Mouse (Mus musculus) CH12.LX (cell line): ENCODE results near the gene Arpc3. TPM values are rescaled to one million over a fixed set of nuclear protein-coding genes. Genes with fewer than 3 reads are reported as not detected.

Source experiments
- DNase-seq: peaks from one replicate; pipeline ENCODE4 v3.0.0-alpha.2; 2013; ENCODE audit errors: extremely low read depth
- H3K27ac ChIP-seq: 2 replicates; pipeline ENCODE4 v1.5.1; 2012; ENCODE audit warnings: low read depth, mild to moderate bottlenecking, control low read depth, moderate library complexity; ENCODE audit not compliant: insufficient read depth
- H3K27me3 ChIP-seq: replicated peaks from 2 replicates; pipeline ENCODE3; 2012; ENCODE audit warnings: inconsistent platforms
- H3K36me3 ChIP-seq, 2 experiments: replicated peaks in 1 of 2; 2 replicates each; pipeline versions ENCODE3 to v1.6.1; 2012; ENCODE audit warnings: inconsistent platforms in 1 of 2, low read length in 1 of 2, mild to moderate bottlenecking in 1 of 2, mixed read lengths in 1 of 2, moderate library complexity in 1 of 2; ENCODE audit not compliant: control insufficient read depth in 1 of 2, insufficient read depth in 1 of 2
- H3K4me1 ChIP-seq, 2 experiments: 2 replicates each; pipeline ENCODE4 v1.6.1; 2012; ENCODE audit warnings: inconsistent platforms in 1 of 2, moderate library complexity in 1 of 2; ENCODE audit not compliant: insufficient read depth in 2 of 2, control insufficient read depth in 1 of 2
- H3K4me2 ChIP-seq: 2 replicates; pipeline ENCODE4 v1.6.1; 2012; ENCODE audit warnings: low read depth, mild to moderate bottlenecking, control low read depth; ENCODE audit not compliant: poor library complexity, insufficient read depth, severe bottlenecking
- H3K4me3 ChIP-seq, 3 experiments: fragments of 150-350 bp in 1 of 3; sonication (generic) in 1 of 3; replicated peaks in 1 of 3; 2 replicates each; pipeline versions ENCODE3 to v1.5.1; 2011 to 2012; ENCODE audit warnings: low read depth in 2 of 3, low read length in 2 of 3, mild to moderate bottlenecking in 2 of 3, moderate library complexity in 2 of 3, control low read depth in 1 of 3, improper control_type of control experiment in 1 of 3, inconsistent platforms in 1 of 3, mixed read lengths in 1 of 3; ENCODE audit not compliant: poor library complexity in 1 of 3
- H3K79me2 ChIP-seq: replicated peaks from 2 replicates; pipeline ENCODE4 v1.6.1; 2012; ENCODE audit warnings: mild to moderate bottlenecking, moderate library complexity; ENCODE audit not compliant: control insufficient read depth, poor library complexity, insufficient read depth, severe bottlenecking; ENCODE audit errors: extremely low read depth
- H3K9ac ChIP-seq: 2 replicates; pipeline ENCODE4 v1.6.1; 2012; ENCODE audit warnings: low read depth, mild to moderate bottlenecking, control low read depth, moderate library complexity; ENCODE audit not compliant: insufficient read depth
- H3K9me3 ChIP-seq: replicated peaks from 2 replicates; pipeline ENCODE3; 2012; ENCODE audit warnings: low read length, inconsistent platforms, mixed read lengths
- BHLHE40 ChIP-seq: IDR thresholded peaks from 2 replicates; pipeline ENCODE4 v1.6.1; 2011; ENCODE audit warnings: mild to moderate bottlenecking, low read depth, low read length, improper control_type of control experiment
- CHD1 ChIP-seq: IDR thresholded peaks from 2 replicates; pipeline ENCODE4 v1.6.1; 2012; ENCODE audit warnings: low read depth, low read length, improper control_type of control experiment, inconsistent platforms
- CHD2 ChIP-seq: IDR thresholded peaks from 2 replicates; pipeline ENCODE4 v1.6.1; 2011; ENCODE audit warnings: low read length, improper control_type of control experiment
- CTCF ChIP-seq, 2 experiments: IDR thresholded peaks in 1 of 2; conservative IDR thresholded peaks in 1 of 2; 2 replicates each; pipeline ENCODE4 v1.5.1; 2011 to 2012; ENCODE audit warnings: low read depth in 2 of 2, low read length in 2 of 2, improper control_type of control experiment in 1 of 2, inconsistent platforms in 1 of 2, mild to moderate bottlenecking in 1 of 2, moderate library complexity in 1 of 2
- E2F4 ChIP-seq: IDR thresholded peaks from 2 replicates; pipeline ENCODE4 v1.6.1; 2011; ENCODE audit warnings: low read depth, low read length, improper control_type of control experiment; ENCODE audit not compliant: insufficient replicate concordance
- ELF1 ChIP-seq: IDR thresholded peaks from 2 replicates; pipeline ENCODE4 v1.6.1; 2014; ENCODE audit warnings: low read depth, mild to moderate bottlenecking, inconsistent platforms, low read length, improper control_type of control experiment
- EP300 ChIP-seq: IDR thresholded peaks from 2 replicates; pipeline ENCODE4 v1.6.1; 2011; ENCODE audit warnings: low read length, improper control_type of control experiment
- ETS1 ChIP-seq: conservative IDR thresholded peaks from 2 replicates; pipeline ENCODE4 v1.6.1; 2012; ENCODE audit warnings: low read depth, mild to moderate bottlenecking, inconsistent platforms, low read length, improper control_type of control experiment, moderate library complexity
- GABPA ChIP-seq: IDR thresholded peaks from 2 replicates; pipeline ENCODE4 v1.6.1; 2012; ENCODE audit warnings: low read depth, low read length, improper control_type of control experiment, inconsistent platforms; ENCODE audit not compliant: insufficient replicate concordance
- HCFC1 ChIP-seq: IDR thresholded peaks from 2 replicates; pipeline ENCODE4 v1.6.1; 2012; ENCODE audit warnings: low read depth, mild to moderate bottlenecking, inconsistent platforms, low read length, improper control_type of control experiment
- IRF4 ChIP-seq: IDR thresholded peaks from 2 replicates; pipeline ENCODE4 v1.6.1; 2014; ENCODE audit warnings: low read depth, mild to moderate bottlenecking, inconsistent platforms, low read length, improper control_type of control experiment
- JUN ChIP-seq: IDR thresholded peaks from 2 replicates; pipeline ENCODE4 v1.6.1; 2011; ENCODE audit warnings: low read depth, mild to moderate bottlenecking, low read length, improper control_type of control experiment, moderate library complexity; ENCODE audit not compliant: insufficient read depth
- JUND ChIP-seq: conservative IDR thresholded peaks from 2 replicates; pipeline ENCODE4 v1.6.1; 2011; ENCODE audit warnings: low read depth, low read length, improper control_type of control experiment
- KAT2A ChIP-seq: IDR thresholded peaks from 2 replicates; pipeline ENCODE4 v1.6.1; 2012; ENCODE audit warnings: low read length, improper control_type of control experiment, inconsistent platforms; ENCODE audit not compliant: insufficient replicate concordance
- MAFK ChIP-seq: IDR thresholded peaks from 2 replicates; pipeline ENCODE4 v1.6.1; 2011; ENCODE audit warnings: low read length, improper control_type of control experiment; ENCODE audit not compliant: insufficient replicate concordance
- MAX ChIP-seq: IDR thresholded peaks from 2 replicates; pipeline ENCODE4 v1.6.1; 2011; ENCODE audit warnings: low read length, improper control_type of control experiment
- MAZ ChIP-seq: IDR thresholded peaks from 2 replicates; pipeline ENCODE4 v1.6.1; 2012; ENCODE audit warnings: low read depth, mild to moderate bottlenecking, inconsistent platforms, low read length, improper control_type of control experiment, moderate library complexity
- MEF2A ChIP-seq: IDR thresholded peaks from 2 replicates; pipeline ENCODE4 v1.6.1; 2014; ENCODE audit warnings: low read depth, mild to moderate bottlenecking, inconsistent platforms, low read length, improper control_type of control experiment, borderline replicate concordance
- MXI1 ChIP-seq: IDR thresholded peaks from 2 replicates; pipeline ENCODE4 v1.6.1; 2011; ENCODE audit warnings: mild to moderate bottlenecking, low read depth, low read length, improper control_type of control experiment
- MYC ChIP-seq: IDR thresholded peaks from 2 replicates; pipeline ENCODE4 v1.6.1; 2011; ENCODE audit warnings: low read depth, mild to moderate bottlenecking, improper control_type of control experiment, low read length
- NELFE ChIP-seq: IDR thresholded peaks from 2 replicates; pipeline ENCODE4 v1.6.1; 2011; ENCODE audit warnings: low read depth, low read length, improper control_type of control experiment
- NRF1 ChIP-seq: IDR thresholded peaks from 2 replicates; pipeline ENCODE4 v1.6.1; 2014; ENCODE audit warnings: low read depth, mild to moderate bottlenecking, inconsistent platforms, low read length, improper control_type of control experiment, moderate library complexity
- PAX5 ChIP-seq: IDR thresholded peaks from 2 replicates; pipeline ENCODE4 v1.6.1; 2012; ENCODE audit warnings: low read length, inconsistent platforms, mixed read lengths
- POLR2A ChIP-seq: IDR thresholded peaks from 2 replicates; pipeline ENCODE4 v1.6.1; 2011; ENCODE audit warnings: low read depth, mild to moderate bottlenecking, improper control_type of control experiment, low read length
- POLR2AphosphoS2 ChIP-seq: IDR thresholded peaks from 2 replicates; pipeline ENCODE4 v1.6.1; 2011; ENCODE audit warnings: low read depth, low read length, improper control_type of control experiment
- RAD21 ChIP-seq: IDR thresholded peaks from 2 replicates; pipeline ENCODE4 v1.6.1; 2011; ENCODE audit warnings: low read depth, mild to moderate bottlenecking, low read length, improper control_type of control experiment, moderate library complexity
- RCOR1 ChIP-seq: conservative IDR thresholded peaks from 2 replicates; pipeline ENCODE4 v1.6.1; 2012; ENCODE audit warnings: low read depth, mild to moderate bottlenecking, inconsistent platforms, low read length, improper control_type of control experiment
- SIN3A ChIP-seq: IDR thresholded peaks from 2 replicates; pipeline ENCODE4 v1.6.1; 2012; ENCODE audit warnings: low read length, improper control_type of control experiment, inconsistent platforms
- SMC3 ChIP-seq: IDR thresholded peaks from 2 replicates; pipeline ENCODE4 v1.6.1; 2011; ENCODE audit warnings: low read depth, low read length, improper control_type of control experiment
- TBP ChIP-seq: conservative IDR thresholded peaks from 2 replicates; pipeline ENCODE4 v1.6.1; 2011; ENCODE audit warnings: low read depth, low read length, improper control_type of control experiment
- TCF12 ChIP-seq: IDR thresholded peaks from 2 replicates; pipeline ENCODE4 v1.6.1; 2014; ENCODE audit warnings: low read depth, mild to moderate bottlenecking, inconsistent platforms, low read length, improper control_type of control experiment
- UBTF ChIP-seq: IDR thresholded peaks from 2 replicates; pipeline ENCODE4 v1.6.1; 2012; ENCODE audit warnings: low read depth, mild to moderate bottlenecking, inconsistent platforms, low read length, improper control_type of control experiment, moderate library complexity
- USF1 ChIP-seq: IDR thresholded peaks from 2 replicates; pipeline ENCODE4 v1.6.1; 2014; ENCODE audit warnings: low read depth, mild to moderate bottlenecking, inconsistent platforms, low read length, improper control_type of control experiment
- USF2 ChIP-seq: conservative IDR thresholded peaks from 2 replicates; pipeline ENCODE4 v1.6.1; 2011; ENCODE audit warnings: low read depth, low read length, improper control_type of control experiment
- ZC3H11A ChIP-seq: IDR thresholded peaks from 2 replicates; pipeline ENCODE4 v1.6.1; 2012; ENCODE audit warnings: low read depth, mild to moderate bottlenecking, inconsistent platforms, low read length, improper control_type of control experiment
- ZKSCAN1 ChIP-seq: IDR thresholded peaks from 2 replicates; pipeline ENCODE4 v1.6.1; 2012; ENCODE audit warnings: low read depth, inconsistent platforms, low read length, improper control_type of control experiment, borderline replicate concordance
- ZMIZ1 ChIP-seq: IDR thresholded peaks from 2 replicates; pipeline ENCODE4 v1.6.1; 2012; ENCODE audit warnings: low read depth, mild to moderate bottlenecking, inconsistent platforms, low read length, improper control_type of control experiment
- ZNF384 ChIP-seq: IDR thresholded peaks from 2 replicates; pipeline ENCODE4 v1.6.1; 2012; ENCODE audit warnings: low read depth, low read length, improper control_type of control experiment, inconsistent platforms
- dilution Hi-C: fragments of 300-500 bp; cut with MboI; formaldehyde crosslinking; loops from 2 replicates; pipeline ENCODE4 v1.14.3; 2020; ENCODE audit warnings: low sequenced_read_pairs; ENCODE audit not compliant: extremely low pct_unique_long_range_greater_than_20kb, extremely low pct_ligation_motif_present
- in situ Hi-C: fragments of 300-500 bp; cut with MboI; formaldehyde crosslinking; loops from 3 replicates; pipeline ENCODE4 v1.14.3; 2019; ENCODE audit warnings: low sequenced_read_pairs, low pct_ligation_motif_present, low pct_unique_long_range_greater_than_20kb, mixed read lengths
- polyA plus RNA-seq: library from polyadenylated mRNA; unstranded; fragments of >175 nt; gene quantifications from 2 replicates; pipeline ENCODE4 v1.2.1, GENCODE M21; 2012; ENCODE audit warnings: low read depth; ENCODE audit not compliant: insufficient read length
- total RNA-seq, 2 experiments: library from RNA; depleted of rRNA; stranded (reverse); fragments of 300-350 nt in 1 of 2; fragments of >200 nt in 1 of 2; gene quantifications; 2 replicates each; pipeline ENCODE4 v1.2.3; 2012 to 2014

Arpc3 gene
- total RNA-seq (2012; rRNA removed): 297 and 315 TPM in 2 replicates
- total RNA-seq (2014; rRNA removed): 425 and 543 TPM in 2 replicates
- 256 TPM in 2 replicates for polyA plus RNA-seq

- Histone ChIP-seq H3K36me3 (peaks cover 12 to 19% of the 10 kb centered on the region in 2 experiments), H3K79me2 (peaks cover 33% of the 10 kb centered on the region), H3K4me3 (peak within 1 kb of the TSS; percentile 75 to 91 (median 91)), H3K9ac (peak within 1 kb of the TSS; percentile 87), H3K9me3 (no peaks in the 10 kb centered on the region), H3K27ac (peak within 1 kb of the TSS; percentile 2; the same call in 1 of the 2 replicates), H3K4me1 (peaks cover 2 to 24% of the 10 kb centered on the region in 2 experiments; a peak in 3 of 4 replicates), H3K4me2 (peak within 1 kb of the TSS; percentile 88), H3K27me3 (no peaks in the 10 kb centered on the region)
- peak; percentile 88 for DNase-seq
- in situ Hi-C loops (no loop called here), dilution Hi-C loops (no loop called here)
- peak; percentile 76 for TF ChIP-seq IRF4
- TF ChIP-seq ZMIZ1: 0 out of 2 replicates have a peak, but pooled peaks have one; percentile 52
- TF ChIP-seq EP300: no peak
- peak; percentile 73; the same call in 1 of the 2 replicates for TF ChIP-seq KAT2A
- TF ChIP-seq ZKSCAN1: no peak
- TF ChIP-seq RAD21: peak; percentile 34
- TF ChIP-seq MXI1: no peak; the same call in none of the 2 replicates
- TF ChIP-seq ELF1: peak; percentile 97
- no peak for TF ChIP-seq MAZ
- no peak for TF ChIP-seq USF2
- 0 out of 2 replicates have a peak, but pooled peaks have one; percentile 35 for TF ChIP-seq RCOR1
- TF ChIP-seq E2F4: no peak
- TF ChIP-seq TCF12: peak; percentile 75
- peak; percentile 96 for TF ChIP-seq BHLHE40
- TF ChIP-seq CHD1: no peak
- TF ChIP-seq SIN3A: peak; percentile 80
- TF ChIP-seq GABPA: peak; percentile 21; the same call in 1 of the 2 replicates
- peak; percentile 88 for TF ChIP-seq MYC
- peak; percentile 84 for TF ChIP-seq HCFC1
- TF ChIP-seq UBTF: no peak
- peak; percentile 83 for TF ChIP-seq POLR2A
- peak; percentile 74; the same call in 1 of the 2 replicates for TF ChIP-seq TBP
- peak; percentile 60; the same call in 1 of the 2 replicates for TF ChIP-seq ETS1
- no peak for TF ChIP-seq ZNF384
- peak; percentile 48; the same call in 1 of the 2 replicates for TF ChIP-seq NRF1
- no peak for TF ChIP-seq MAFK
- TF ChIP-seq SMC3: peak; percentile 64
- TF ChIP-seq MAX: peak; percentile 98
- TF ChIP-seq CTCF (conservative IDR thresholded peaks at IDR 0.05 in 1 of 2, IDR thresholded peaks at IDR 0.05 in 1 of 2; ENCODE audit: low read depth in 2 of 2, low read length in 2 of 2): peak; percentile 53 to 91
- TF ChIP-seq MEF2A: peak; percentile 65; the same call in 1 of the 2 replicates
- 0 out of 2 replicates have a peak, but pooled peaks have one; percentile 14 for TF ChIP-seq JUN
- peak; percentile 79 for TF ChIP-seq NELFE
- TF ChIP-seq PAX5: no peak
- TF ChIP-seq USF1: no peak
- no peak for TF ChIP-seq ZC3H11A
- no peak for TF ChIP-seq POLR2AphosphoS2
- TF ChIP-seq CHD2: no peak
- TF ChIP-seq JUND: no peak
These were observed at the start of gene Arpc3 for GRCm38 (mm10) chr5:122391786-122392180. Arpc3 (plus strand) TSS chr5:122391878.
